Mouse (Mus musculus) heart, adult 11 months (tissue): Measurements from ENCODE around the gene Man2a1.

Experiments
- DNase-seq: peaks from one replicate; pipeline ENCODE4 v3.0.0; 2022

Man2a1 gene

DNA sequence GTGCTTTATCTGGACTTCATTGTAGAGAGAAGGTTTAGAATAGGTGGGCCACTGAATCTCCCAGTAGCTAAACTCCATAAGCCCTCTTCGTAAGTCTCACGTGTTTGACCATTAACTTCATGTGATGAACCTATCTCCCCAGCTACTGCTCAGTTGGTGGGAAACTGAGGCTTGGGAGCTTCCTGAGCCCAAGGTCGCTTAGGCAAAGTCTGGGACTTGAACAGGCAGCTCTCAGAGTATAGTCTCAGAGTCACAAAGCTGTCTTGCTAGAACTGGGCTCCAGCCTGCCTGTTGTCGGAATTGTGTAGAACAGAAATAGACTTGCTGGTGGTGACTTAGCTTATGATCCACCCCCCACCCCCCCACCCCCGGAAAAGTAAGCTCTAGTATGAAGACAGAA, 3.0 kb downstream of the Man2a1 start:
- peak; percentile 42 for DNase-seq

- peak; percentile 59 for DNase-seq
Observed at GRCm38 (mm10) chr17:64604163-64604562, 3.6 kb downstream of the Man2a1 start.

DNA sequence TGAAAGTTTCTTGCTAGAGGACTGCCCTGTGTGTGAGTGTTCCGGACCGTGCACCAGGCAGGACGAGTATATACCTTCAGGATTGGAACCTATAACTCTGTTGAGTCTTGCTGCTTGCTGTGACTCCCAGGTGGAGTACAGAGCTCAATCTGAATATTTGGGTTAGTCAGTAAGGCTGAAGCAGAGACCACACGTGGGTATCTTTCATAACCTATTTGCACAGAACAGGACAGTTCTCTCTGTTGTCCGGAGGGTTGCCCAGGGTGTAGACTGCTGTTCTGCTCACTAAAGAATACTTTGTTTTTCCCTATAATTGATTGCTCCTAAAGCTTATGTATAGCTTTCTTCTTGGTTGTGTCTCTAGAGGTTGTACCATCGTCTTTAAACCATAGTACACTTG, 7.7 kb downstream of the Man2a1 start:
- DNase-seq: peak; percentile 61

- DNase-seq: peak; percentile 71
Observed at GRCm38 (mm10) chr17:64608923-64609598, 8.5 kb downstream of the Man2a1 start.

- peak; percentile 34 for DNase-seq
Observed at GRCm38 (mm10) chr17:64609741-64610140, 9.2 kb downstream of the Man2a1 start.

- peak; percentile 90 for DNase-seq
Observed at GRCm38 (mm10) chr17:64611426-64611825, 10.9 kb downstream of the Man2a1 start.

GRCm38 (mm10) chr17:64612135-64612885, 11.8 kb downstream of the Man2a1 start:
- peak; percentile 94 for DNase-seq

DNA sequence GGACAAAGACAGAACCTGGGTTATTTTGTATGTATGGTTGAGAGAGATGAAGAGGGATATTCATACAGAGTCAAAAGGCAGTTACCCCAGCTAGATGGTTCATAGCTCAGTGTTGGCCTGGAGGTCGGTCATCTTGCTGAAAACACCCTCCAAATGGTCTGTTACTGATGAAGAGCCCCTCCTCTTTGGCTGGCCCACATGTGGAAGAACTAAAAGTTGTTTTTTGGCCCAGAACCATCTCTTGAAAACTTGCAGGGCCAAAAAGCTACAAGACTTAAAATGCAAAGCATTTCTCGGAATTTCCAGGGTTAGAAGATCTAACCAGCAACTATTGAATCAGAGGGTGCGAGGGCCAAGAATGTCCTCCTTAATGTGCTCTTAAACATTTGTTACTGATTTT, 12.4 kb downstream of the Man2a1 start:
- DNase-seq: peak; percentile 82

DNA sequence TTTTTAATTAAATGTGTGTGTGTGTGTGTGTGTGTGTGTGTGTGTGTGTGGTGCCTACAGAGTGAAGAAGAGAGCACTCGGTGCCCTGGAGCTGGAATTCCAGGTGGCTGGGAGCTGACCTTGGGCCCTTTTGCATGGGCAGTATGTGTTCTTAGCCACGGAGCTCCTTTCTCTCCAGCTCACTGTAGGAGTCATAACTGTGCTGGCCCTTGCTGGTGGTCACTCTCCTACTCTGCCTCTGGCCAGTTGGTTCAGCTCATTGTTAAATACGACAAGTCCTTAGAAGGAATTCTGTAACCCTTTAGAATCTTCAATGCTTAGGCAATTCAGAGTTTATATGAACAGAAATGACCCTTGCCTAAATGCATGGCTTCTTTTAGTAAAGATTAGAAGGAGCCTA, 12.8 kb downstream of the Man2a1 start:
- DNase-seq: peak; percentile 44

GRCm38 (mm10) chr17:64614804-64615203, 14.3 kb downstream of the Man2a1 start:
- DNase-seq: peak; percentile 88

DNA sequence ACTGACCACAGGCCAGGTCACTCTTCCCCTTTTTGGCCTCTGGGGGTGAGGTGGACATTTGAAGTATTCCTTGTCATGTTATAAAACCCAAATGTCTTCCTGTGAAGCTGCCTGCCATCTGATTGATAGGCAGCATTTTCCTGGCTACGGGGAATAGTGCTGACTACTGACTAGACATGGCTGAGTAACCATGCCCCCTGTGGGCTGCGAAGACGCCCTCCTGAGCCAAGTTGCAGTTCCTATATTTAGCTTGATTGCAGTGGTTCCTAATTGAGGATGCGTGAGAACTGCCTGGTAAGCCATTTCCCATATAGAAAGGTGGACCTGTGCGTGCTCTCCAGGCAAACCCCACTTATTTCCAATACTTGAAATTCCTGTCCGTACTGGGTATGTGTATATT, 14.9 kb downstream of the Man2a1 start:
- DNase-seq: peak; percentile 88

DNA sequence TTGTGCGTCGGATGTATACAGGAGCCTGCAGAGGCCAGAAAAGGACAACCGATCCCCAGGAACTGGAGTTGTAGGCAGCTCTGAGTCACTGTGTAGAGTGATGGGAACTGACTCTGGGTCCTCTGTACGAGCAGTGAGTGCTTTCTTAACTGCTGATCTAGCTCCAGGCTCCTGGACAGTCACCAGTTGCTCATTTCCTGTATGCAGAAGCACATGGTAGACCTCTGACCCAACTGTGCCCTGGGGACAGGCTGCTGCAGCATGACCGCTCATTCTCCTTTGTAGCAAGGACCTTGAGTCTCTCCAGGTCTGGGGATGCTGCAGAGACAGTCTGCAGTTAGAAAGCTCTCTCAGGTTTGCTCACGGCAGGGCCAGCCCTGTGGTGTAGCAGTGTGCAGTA, 15.7 kb downstream of the Man2a1 start:
- DNase-seq: peak; percentile 94

GRCm38 (mm10) chr17:64617838-64618237, 17.3 kb downstream of the Man2a1 start:
- DNase-seq: peak; percentile 98

DNA sequence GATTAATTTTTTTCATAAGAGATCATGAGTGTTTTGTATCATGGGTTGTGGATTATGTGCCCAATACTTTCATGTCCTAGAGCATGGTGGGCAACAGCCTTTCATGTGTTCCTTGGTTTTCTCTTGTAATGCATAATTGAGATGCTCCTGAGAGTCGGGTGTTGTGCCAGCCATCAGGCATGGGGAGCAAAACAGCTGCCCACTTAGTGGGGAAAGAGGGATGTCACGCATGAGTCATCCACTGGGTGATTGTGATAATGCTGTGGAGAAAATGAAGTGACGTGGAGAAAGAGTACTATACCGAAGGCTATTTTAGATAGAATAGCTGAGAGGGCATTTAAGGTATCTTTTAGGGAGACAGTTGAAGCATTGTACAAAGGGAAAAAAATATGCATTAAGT, 18.5 kb downstream of the Man2a1 start:
- peak; percentile 83 for DNase-seq

GRCm38 (mm10) chr17:64620135-64620534, 19.6 kb downstream of the Man2a1 start:
- DNase-seq: peak; percentile 96

DNA sequence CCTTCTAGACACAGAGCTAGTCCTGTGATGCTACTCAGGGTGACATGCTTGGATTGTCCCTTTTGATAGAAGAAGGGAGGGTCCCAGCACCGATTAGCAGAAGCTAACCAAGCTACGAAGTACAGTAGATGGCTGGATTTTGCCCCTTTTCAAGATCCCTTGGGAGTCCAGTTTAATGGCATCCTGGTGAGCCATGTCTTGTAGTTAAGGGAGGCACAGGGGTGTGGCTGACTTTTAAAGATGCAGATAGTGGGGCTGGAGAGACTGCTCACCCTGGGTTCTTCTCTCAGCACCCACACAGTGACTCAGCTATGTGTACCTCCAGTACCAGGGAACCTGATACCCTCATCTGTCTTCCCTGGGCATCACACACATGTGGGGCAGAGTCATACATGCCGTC, 20.1 kb downstream of the Man2a1 start:
- DNase-seq: peak; percentile 91

- DNase-seq: peak; percentile 92
Observed at GRCm38 (mm10) chr17:64621226-64621625, 20.7 kb downstream of the Man2a1 start.

DNA sequence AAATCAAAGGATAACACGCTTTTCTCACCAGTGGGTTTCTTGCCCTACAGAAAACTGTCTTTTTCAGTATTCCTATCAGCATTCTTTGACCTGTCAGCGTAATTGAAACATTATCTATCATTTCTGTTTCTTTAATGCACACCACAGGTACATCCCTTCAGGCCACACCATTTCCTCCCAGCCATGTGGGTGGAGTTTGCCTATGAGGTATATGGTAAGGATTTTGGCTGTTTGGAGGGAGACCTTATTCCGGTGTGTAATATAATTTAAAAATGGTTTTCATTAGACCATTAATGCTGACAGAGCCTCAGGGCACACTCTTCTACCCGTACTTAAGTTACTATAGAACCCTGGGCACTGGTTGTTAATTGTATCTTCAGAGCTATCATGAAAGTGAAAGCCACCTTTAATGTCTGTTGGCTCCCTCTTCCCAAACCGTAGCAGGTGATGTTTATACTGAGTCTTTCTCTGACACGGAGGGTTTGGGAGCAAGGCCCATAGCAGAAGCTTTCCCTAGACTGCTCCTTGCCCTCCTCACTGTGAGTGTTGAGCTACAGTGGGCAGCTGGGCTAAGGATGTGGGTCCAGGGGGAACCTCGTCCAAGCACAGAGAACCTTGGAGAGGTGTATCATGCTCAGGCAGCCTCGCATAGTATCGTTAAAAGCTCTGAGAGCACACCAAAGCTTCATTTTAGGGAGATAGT, 21.3 kb downstream of the Man2a1 start:
- DNase-seq: peak; percentile 88

- DNase-seq: peak; percentile 98
Observed at GRCm38 (mm10) chr17:64622352-64622886, 21.9 kb downstream of the Man2a1 start.

DNA sequence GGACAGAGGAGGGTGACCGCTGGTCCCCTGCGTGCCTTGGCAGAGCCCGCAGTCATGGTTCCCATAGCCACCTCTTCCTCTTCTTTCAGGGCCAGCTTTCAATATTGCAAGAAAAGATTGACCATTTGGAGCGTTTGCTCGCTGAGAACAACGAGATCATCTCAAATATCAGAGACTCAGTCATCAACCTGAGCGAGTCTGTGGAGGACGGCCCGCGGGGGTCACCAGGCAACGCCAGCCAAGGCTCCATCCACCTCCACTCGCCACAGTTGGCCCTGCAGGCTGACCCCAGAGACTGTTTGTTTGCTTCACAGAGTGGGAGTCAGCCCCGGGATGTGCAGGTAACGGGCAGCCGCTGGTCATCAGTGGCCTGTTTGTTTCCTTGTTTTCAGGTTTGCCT, 23.9 kb downstream of the Man2a1 start:
- DNase-seq: peak; percentile 88

GRCm38 (mm10) chr17:64628796-64629195, 28.3 kb downstream of the Man2a1 start:
- DNase-seq: peak; percentile 78

GRCm38 (mm10) chr17:64629486-64629885, 28.9 kb downstream of the Man2a1 start:
- DNase-seq: peak; percentile 59

- peak; percentile 82 for DNase-seq
Observed at GRCm38 (mm10) chr17:64630506-64630905, 30.0 kb downstream of the Man2a1 start.
